Mouse (Mus musculus) heart, embryonic 14.5 days (tissue): ENCODE data around the gene H2afz. TPM values are rescaled to one million over a fixed set of nuclear protein-coding genes. Genes with fewer than 3 reads are reported as not detected.

Experiments
- ATAC-seq: fragments of 200-750 bp; cut with Nextera tagmentation; 2 replicates; pipeline ENCODE4 v1.8.0; 2017; ENCODE audit warnings: low read depth, moderate TSS enrichment; ENCODE audit not compliant: insufficient number of reproducible peaks, insufficient read depth, low FRiP score
- H3K27ac ChIP-seq, 2 experiments: fragments of 200-500 bp in 1 of 2; fragments of 300-500 bp in 1 of 2; sonication (generic) in 1 of 2; replicated peaks in 1 of 2; 2 replicates each; pipeline ENCODE4 v1.5.1; 2012 to 2014; ENCODE audit warnings: low read depth in 2 of 2, low read length in 2 of 2, control low read depth in 1 of 2, mild to moderate bottlenecking in 1 of 2, mixed read lengths in 1 of 2; ENCODE audit not compliant: control insufficient read depth in 1 of 2, insufficient read depth in 1 of 2
- H3K27me3 ChIP-seq: fragments of 300-500 bp; sonication (generic); 2 replicates; pipeline ENCODE4 v1.6.1; 2014; ENCODE audit warnings: mild to moderate bottlenecking, low read length, control low read depth; ENCODE audit not compliant: control insufficient read depth, insufficient read depth
- H3K36me3 ChIP-seq: fragments of 300-500 bp; sonication (generic); 2 replicates; pipeline ENCODE4 v1.6.1; 2014; ENCODE audit warnings: mild to moderate bottlenecking, control low read depth, low read length, mixed read lengths; ENCODE audit not compliant: control insufficient read depth, insufficient read depth
- H3K4me1 ChIP-seq, 2 experiments: fragments of 200-500 bp in 1 of 2; fragments of 300-500 bp in 1 of 2; sonication (generic) in 1 of 2; 2 replicates each; pipeline ENCODE4 v1.6.1; 2012 to 2014; ENCODE audit warnings: low read length in 2 of 2, control low read depth in 1 of 2, mixed read lengths in 1 of 2; ENCODE audit not compliant: control insufficient read depth in 2 of 2, insufficient read depth in 2 of 2
- H3K4me2 ChIP-seq: fragments of 300-500 bp; sonication (generic); 2 replicates; pipeline ENCODE4 v1.6.1; 2014; ENCODE audit warnings: mild to moderate bottlenecking, low read length
- H3K4me3 ChIP-seq, 2 experiments: fragments of 200-500 bp in 1 of 2; fragments of 300-500 bp in 1 of 2; sonication (generic) in 1 of 2; 2 replicates each; pipeline ENCODE4 v1.5.1; 2012 to 2014; ENCODE audit warnings: low read length in 2 of 2, mild to moderate bottlenecking in 2 of 2, control low read depth in 1 of 2, low read depth in 1 of 2, moderate library complexity in 1 of 2; ENCODE audit not compliant: control insufficient read depth in 1 of 2, insufficient read depth in 1 of 2
- H3K9ac ChIP-seq: fragments of 300-500 bp; sonication (generic); 2 replicates; pipeline ENCODE4 v1.6.1; 2014; ENCODE audit warnings: mild to moderate bottlenecking, low read length
- H3K9me3 ChIP-seq: fragments of 300-500 bp; sonication (generic); 2 replicates; pipeline ENCODE4 v1.6.1; 2016; ENCODE audit warnings: low read length, control low read depth; ENCODE audit not compliant: control insufficient read depth
- WGBS: fragments of 180-500 bp; shearing (Covaris S2); extraction: QIAGEN DNeasy Blood & Tissue Kit; methylation state at CpG from one replicate; pipeline ENCODE4 v1.1.7; 2014; 5-methylcytosine and 5-hydroxymethylcytosine counted together
- polyA plus RNA-seq: library from polyadenylated mRNA; unstranded; fragments of >200 nt; fragmentation: Nextera tagmentation; extraction: Ambion mirVana; gene quantifications from 2 replicates; pipeline ENCODE4 v1.2.1, GENCODE M21; 2014

H2afz gene
- polyA plus RNA-seq, 1 experiment from 2014 or later, result 1,071 TPM

DNA sequence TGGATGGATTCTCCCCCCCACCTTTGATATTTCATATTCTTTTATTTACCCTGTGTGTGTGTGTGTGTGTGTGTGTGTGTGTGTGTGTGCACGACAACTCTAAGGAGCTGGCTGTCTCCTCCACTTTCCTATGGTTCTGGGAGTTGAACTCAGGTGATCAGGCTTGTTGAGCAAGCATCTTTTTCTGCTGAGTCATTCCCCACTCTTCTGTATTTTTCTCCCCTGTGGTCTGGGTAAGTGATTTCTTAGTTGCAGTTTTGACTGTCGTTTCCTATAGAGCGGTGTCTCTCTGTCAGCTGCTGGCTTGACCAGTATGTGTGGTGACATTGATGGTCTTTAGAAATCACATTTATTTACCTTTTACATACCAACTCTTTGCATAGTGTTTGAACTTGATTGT is 15.0 kb downstream of the H2afz start:
- ATAC-seq, result no peak

DNA sequence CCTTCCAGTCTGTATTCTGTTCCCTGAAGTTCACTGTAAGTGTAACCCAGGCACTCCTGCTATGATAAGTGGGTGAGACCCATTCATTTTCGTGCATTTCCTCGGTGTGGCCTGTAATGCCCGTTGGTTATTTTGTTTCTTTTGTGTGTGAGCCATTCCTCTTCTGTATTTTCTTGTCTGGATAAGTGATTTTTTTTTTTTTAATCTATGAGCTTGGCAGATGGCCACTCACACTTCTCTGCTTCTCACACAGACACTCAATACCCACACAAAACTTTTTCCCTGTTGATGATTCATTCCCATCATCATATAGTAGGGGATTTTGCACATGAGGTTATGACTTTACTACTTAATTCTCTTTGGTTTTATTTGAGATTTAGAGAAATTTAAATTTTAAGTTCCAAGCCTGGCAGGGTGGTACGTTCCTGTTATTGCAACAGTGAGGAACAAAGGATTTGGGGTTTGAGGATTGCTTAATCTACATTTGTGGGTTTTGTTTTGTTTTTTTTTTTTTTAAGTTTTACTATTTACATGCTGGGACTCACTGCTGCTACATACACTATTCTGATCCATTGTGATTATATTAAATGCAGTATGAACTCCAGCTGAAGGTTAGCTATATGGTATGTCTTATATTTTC is 15.9 kb downstream of the H2afz start:
- Histone ChIP-seq H3K36me3 (peaks cover 20% of the 10 kb centered on the region; the same call in 1 of the 2 replicates), H3K9ac (no peak overlapping the region), H3K27ac (no peak overlapping the region), H3K4me3 (no peak overlapping the region), H3K9me3 (no peaks in the 10 kb centered on the region; the same call in 1 of the 2 replicates), H3K4me2 (no peak overlapping the region), H3K27me3 (no peaks in the 10 kb centered on the region), H3K4me1 (no peaks in the 10 kb centered on the region)
- no peak for ATAC-seq
- WGBS, result 65% methylated on average over 4 of the region's 4 CpGs

More for the DNA sequence above, 15.0 kb downstream of the H2afz start:
- 78% methylated on average over 3 of the region's 3 CpGs for WGBS
- no peaks in the 10 kb centered on the region for H3K4me1 ChIP-seq
- no peak overlapping the region for H3K4me3 ChIP-seq
- H3K9ac ChIP-seq, result no peak overlapping the region
- H3K27ac ChIP-seq, result no peak overlapping the region
- H3K27me3 ChIP-seq, result no peaks in the 10 kb centered on the region
- H3K9me3 ChIP-seq, result no peaks in the 10 kb centered on the region; the same call in 1 of the 2 replicates
- peaks cover 16% of the 10 kb centered on the region; the same call in 1 of the 2 replicates for H3K36me3 ChIP-seq
- H3K4me2 ChIP-seq, result no peak overlapping the region

DNA sequence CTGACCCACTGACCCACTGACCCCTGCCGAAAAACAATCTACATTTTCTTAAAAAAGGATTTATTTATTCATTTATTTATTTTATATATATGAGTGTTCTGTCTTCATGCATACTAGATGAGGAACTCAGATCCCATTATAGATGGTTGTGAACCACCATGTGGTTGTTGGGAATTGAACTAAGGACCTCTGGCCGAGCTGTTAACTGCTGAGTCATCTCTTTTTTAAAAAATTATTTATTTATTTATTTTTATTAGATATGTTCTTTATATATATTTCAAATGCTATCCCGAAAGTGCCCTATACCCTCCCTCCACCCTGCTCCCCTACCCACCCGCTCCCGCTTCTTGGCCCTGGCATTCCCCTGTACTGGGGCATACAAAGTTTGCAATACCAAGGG is 16.8 kb downstream of the H2afz start:
- 96% methylated on average over 5 of the region's 5 CpGs for WGBS
- Histone ChIP-seq H3K27me3 (no peaks in the 10 kb centered on the region), H3K4me1 (no peaks in the 10 kb centered on the region), H3K4me3 (no peak overlapping the region), H3K9me3 (no peaks in the 10 kb centered on the region; the same call in 1 of the 2 replicates), H3K27ac (no peak overlapping the region), H3K9ac (no peak overlapping the region), H3K4me2 (no peak overlapping the region), H3K36me3 (peaks cover 23% of the 10 kb centered on the region)
- ATAC-seq, result no peak

DNA sequence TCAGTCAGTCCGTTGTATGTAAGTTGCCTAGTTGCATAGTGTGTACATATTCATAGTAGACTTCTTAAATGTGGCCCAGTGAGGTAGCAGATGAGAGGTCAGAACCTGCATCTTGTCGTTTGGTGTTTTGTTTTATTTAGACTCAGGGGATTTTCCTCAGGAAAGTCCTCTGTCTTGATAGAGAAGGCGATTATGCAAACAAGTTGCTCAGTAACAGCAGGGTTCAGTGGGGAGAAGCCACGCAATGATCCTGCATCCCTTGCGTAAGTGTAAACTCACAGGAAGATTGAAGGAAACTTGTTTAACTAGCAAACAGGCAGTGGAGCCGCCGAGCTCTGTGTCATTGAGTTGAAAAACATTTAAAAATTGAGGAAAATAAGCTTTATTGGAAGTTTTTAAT is 23.7 kb downstream of the H2afz start:
- no peak for ATAC-seq
- Histone ChIP-seq H3K9me3 (no peaks in the 10 kb centered on the region), H3K4me3 (no peak overlapping the region), H3K4me1 (no peaks in the 10 kb centered on the region), H3K27ac (no peak overlapping the region), H3K27me3 (no peaks in the 10 kb centered on the region), H3K36me3 (peaks cover 59% of the 10 kb centered on the region), H3K9ac (no peak overlapping the region), H3K4me2 (no peak overlapping the region)
- WGBS, result 85% methylated on average over 7 of the region's 7 CpGs

DNA sequence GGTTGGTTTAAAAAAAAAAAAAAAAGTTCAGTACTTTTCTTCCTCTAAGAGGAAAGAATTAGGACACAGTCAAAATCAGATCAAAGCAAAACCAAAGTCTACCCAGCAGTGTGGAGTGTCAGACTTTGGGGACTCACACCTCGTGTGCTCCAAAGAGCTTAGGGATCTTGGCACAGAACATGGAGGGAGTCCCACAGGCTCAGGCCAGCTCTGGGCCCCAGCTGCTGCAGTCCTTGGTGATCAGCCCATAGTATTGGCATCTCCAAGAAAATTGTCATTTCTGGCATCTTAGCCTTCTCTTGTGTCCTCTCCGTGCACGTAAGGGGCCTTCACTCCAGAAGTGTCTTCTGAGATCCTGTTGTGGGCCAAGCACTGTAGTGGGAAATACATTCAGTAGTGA is 26.8 kb downstream of the H2afz start:
- Histone ChIP-seq H3K36me3 (peaks cover 77% of the 10 kb centered on the region), H3K9me3 (0 out of 2 replicates have a peak, but pooled peaks cover 4% of the 10 kb centered on the region), H3K4me3 (no peak overlapping the region), H3K9ac (no peak overlapping the region), H3K4me1 (no peaks in the 10 kb centered on the region), H3K27ac (no peak overlapping the region), H3K27me3 (no peaks in the 10 kb centered on the region), H3K4me2 (no peak overlapping the region)
- no peak for ATAC-seq
- WGBS, result 85% methylated on average over 3 of the region's 3 CpGs

DNA sequence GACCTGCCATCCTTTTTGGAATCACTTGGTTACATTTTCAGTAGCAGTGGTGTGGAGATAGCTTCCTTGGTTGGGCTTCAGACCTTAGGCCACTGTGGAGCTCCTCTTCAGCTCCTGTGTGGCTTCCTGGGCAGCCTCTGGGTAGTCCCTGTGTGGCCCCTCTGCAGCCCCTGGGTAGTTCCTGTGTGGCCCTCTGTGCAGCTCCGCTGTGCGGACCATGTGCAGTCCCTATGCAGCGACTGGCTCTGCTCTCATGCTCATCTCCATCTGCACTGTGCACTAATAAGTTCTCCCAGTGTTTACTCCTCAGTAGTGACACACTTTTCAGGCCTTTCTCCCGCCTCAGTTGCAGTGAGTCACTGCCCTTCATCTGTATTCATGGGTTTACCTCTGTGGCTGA is 27.8 kb downstream of the H2afz start:
- Histone ChIP-seq H3K4me3 (no peak overlapping the region), H3K9me3 (0 out of 2 replicates have a peak, but pooled peaks cover 4% of the 10 kb centered on the region), H3K4me1 (no peaks in the 10 kb centered on the region), H3K9ac (no peak overlapping the region), H3K36me3 (peaks cover 75% of the 10 kb centered on the region), H3K4me2 (no peak overlapping the region), H3K27me3 (no peaks in the 10 kb centered on the region), H3K27ac (no peak overlapping the region)
- WGBS, result 96% methylated on average over 4 of the region's 4 CpGs
- no peak for ATAC-seq

DNA sequence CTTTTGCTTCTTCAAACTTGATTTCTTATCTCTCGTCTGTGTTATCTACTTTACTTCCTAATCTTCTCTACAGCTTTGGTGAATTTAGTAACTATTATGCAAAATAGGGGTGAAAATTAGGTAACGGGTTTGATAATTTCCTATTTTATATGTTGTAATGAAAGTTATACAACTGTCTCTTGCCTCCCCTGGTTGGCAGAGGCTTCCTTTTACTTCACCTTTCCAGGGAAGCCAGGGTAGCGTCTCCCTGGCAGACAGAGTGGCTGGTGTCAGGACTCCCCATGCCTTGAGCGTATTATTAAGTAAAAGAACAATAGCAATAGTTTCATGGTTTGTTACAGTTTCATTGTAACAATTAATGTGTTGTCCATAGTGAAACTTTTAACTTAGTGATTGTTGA is 29.5 kb downstream of the H2afz start:
- peaks cover 76% of the 10 kb centered on the region for H3K36me3 ChIP-seq

DNA sequence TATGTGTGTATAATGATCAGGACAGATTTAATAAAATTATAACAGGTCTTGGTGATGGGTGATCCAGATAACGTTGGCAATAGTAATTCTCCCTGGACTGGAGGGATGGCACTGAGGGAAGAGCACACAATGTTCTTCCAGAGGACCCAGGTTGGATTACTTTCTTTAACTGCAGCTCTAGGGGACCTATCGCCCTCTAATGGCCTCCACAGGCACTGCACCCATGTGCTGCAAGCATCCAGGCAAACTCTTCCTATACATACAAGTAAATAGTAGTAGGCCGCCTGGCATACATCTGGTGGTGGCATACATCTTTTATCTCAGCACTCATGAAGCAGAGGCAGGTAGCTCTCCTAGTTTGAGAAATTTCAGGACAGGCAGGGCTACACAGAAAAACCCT is 30.9 kb downstream of the H2afz start:
- H3K4me2 ChIP-seq, result no peak overlapping the region
- no peak overlapping the region for H3K27ac ChIP-seq
- no peak for ATAC-seq
- no peaks in the 10 kb centered on the region for H3K27me3 ChIP-seq
- H3K4me1 ChIP-seq, result no peaks in the 10 kb centered on the region
- H3K4me3 ChIP-seq, result no peak overlapping the region
- no peak overlapping the region for H3K9ac ChIP-seq
- H3K9me3 ChIP-seq, result 0 out of 2 replicates have a peak, but pooled peaks cover 4% of the 10 kb centered on the region
- 87% methylated on average over 3 of the region's 3 CpGs for WGBS
- peaks cover 75% of the 10 kb centered on the region for H3K36me3 ChIP-seq

More for the DNA sequence above, 29.5 kb downstream of the H2afz start:
- no peak overlapping the region for H3K4me2 ChIP-seq
- no peak overlapping the region for H3K4me3 ChIP-seq
- ATAC-seq, result no peak
- no peaks in the 10 kb centered on the region for H3K27me3 ChIP-seq
- 86% methylated on average over 4 of the region's 4 CpGs for WGBS
- H3K27ac ChIP-seq, result no peak overlapping the region
- 0 out of 2 replicates have a peak, but pooled peaks cover 4% of the 10 kb centered on the region for H3K9me3 ChIP-seq
- H3K9ac ChIP-seq, result no peak overlapping the region
- H3K4me1 ChIP-seq, result no peaks in the 10 kb centered on the region
